Mouse (Mus musculus) urinary bladder, postnatal 25 days (tissue): ENCODE results near the gene Gm3005.
"Not testable (repeated sequence)": the region's sequence is repeated elsewhere in the genome, so short reads cannot be mapped to it uniquely, and the experiment has no call there.

Source experiments
- DNase-seq: peaks from one replicate; pipeline ENCODE4 v3.0.0; 2022; ENCODE audit warnings: low spot score

Gene Gm3005

DNA sequence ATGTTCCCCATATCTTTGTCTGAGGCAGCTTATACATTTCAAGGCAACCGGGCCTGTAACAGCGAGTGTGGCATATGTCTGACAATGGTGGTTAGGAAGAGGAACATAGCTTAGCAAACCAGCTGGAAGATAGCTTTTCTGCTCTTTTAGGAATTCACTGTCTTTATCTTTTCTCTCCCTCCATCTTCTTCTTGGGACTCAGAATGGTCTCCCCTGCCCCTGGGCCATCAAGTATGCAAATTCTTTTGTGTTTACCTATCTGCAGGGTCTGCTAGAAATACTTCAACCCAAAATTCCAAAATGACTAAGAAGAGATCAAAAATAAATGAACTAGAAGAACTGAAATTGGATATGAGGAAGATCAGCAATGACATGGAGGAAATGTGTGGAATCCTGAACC is at the start of gene Gm3005:
Gene Gm3005 (plus strand): TSS at position 301 of the 400 bp plus-strand sequence.
- DNase-seq, result not testable (repeated sequence)

DNA sequence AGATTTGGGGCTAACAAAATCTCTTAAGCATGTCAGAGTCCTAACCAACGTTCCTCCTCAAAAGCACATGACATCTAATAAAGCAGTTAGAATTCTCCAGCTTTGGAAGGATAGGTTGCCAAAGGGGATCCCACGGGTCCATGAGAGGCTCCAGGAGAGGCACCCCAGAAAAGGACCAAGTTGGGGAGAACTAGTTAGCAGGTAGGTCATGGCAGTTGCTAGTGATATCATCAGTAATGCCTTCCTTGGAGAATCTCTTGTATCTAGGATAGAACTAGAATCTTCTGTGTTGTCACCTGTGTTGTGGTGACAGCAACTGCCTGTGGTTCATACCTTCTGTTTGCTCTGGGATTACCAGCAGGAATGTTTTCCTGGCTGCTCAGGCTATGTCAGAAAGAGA is 33.1 kb upstream of the Gm3005 start, which contains the start of gene Gm10413:
Gene Gm10413 (plus strand): TSS at position 301 of the 400 bp plus-strand sequence.
- DNase-seq, result not testable (repeated sequence)

DNA sequence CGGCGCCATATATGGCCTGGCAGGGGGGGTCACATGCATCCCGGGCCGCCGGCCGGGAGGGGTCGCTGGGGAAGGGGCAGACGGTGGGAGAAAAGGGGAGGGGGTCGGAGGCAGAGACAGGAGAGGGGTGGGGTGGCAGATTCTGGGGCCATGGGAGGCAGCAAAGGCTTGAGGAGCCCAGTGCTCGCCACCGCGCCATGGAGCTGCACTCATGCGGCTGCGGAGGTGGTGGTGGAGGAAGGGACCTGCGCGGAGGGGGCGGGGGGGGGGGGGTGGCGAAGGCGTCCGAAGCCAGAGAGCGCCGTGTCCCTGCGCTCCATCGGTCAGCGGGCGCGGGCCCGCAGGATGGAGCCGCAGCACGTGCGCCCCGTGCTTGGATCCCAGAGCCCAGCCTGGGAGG is 15.6 kb upstream of the Gm3005 start, which contains the start of gene Gm10409:
Gene Gm10409 (plus strand): TSS at position 301 of the 400 bp plus-strand sequence.
- DNase-seq, result not testable (repeated sequence)

DNA sequence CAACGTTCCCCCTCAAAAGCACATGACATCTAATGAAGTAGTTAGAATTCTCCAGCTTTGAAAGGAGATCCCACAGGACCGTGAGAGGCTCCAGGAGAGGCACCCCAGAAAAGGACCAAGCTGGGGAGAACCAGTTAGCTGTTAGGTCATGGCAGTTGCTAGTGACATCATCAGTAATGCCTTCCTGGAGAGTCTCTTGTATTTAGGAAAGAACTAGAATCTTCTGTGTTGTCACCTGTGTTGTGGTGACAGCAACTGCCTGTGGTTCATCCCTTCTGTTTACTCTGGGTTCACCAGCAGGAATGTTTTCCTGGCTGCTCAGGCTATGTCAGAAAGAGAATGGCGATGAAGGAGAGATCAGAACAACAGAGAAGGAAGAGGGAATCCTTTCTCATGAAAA is 21.2 kb downstream of the Gm3005 start, which contains the start of gene Gm10408:
Gene Gm10408 (plus strand): TSS at position 301 of the 400 bp plus-strand sequence.
- DNase-seq, result not testable (repeated sequence)

DNA sequence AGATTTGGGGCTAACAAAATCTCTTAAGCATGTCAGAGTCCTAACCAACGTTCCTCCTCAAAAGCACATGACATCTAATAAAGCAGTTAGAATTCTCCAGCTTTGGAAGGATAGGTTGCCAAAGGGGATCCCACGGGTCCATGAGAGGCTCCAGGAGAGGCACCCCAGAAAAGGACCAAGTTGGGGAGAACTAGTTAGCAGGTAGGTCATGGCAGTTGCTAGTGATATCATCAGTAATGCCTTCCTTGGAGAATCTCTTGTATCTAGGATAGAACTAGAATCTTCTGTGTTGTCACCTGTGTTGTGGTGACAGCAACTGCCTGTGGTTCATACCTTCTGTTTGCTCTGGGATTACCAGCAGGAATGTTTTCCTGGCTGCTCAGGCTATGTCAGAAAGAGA is 206.3 kb downstream of the Gm3005 start, which contains the start of gene Gm3012:
Gene Gm3012 (plus strand): TSS at position 301 of the 400 bp plus-strand sequence.
- not testable (repeated sequence) for DNase-seq
